Mouse (Mus musculus) WW6 (cell line): ENCODE data around the gene Ramp2.
A peak's percentile ranks its signal among the peaks of the same experiment; 100 is the strongest.

Experiments used
- DNase-seq: peaks from one replicate; pipeline ENCODE4 v3.0.0-alpha.2; 2013; ENCODE audit warnings: low read depth, low spot score

Gene Ramp2

DNA sequence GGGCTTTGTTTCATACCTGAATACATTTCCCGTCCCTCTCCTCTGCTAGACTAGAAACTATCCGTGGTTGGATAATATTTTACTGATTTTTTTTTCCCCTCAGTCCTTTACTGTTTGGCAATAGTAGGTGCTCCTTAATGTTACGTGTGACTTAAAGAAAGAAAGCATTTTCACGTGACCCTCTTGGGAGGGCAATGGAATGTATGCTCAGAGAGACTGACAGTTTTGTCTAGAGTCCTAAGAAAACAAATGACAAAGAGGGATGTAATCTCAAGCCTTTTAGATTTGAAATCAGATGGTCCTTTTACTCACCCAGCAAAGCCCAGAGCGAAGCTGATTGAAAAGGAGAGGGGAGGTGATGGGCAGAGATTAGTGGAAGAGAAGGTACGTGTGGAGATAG, 20.1 kb downstream of the Ramp2 start:
- no peak for DNase-seq

DNA sequence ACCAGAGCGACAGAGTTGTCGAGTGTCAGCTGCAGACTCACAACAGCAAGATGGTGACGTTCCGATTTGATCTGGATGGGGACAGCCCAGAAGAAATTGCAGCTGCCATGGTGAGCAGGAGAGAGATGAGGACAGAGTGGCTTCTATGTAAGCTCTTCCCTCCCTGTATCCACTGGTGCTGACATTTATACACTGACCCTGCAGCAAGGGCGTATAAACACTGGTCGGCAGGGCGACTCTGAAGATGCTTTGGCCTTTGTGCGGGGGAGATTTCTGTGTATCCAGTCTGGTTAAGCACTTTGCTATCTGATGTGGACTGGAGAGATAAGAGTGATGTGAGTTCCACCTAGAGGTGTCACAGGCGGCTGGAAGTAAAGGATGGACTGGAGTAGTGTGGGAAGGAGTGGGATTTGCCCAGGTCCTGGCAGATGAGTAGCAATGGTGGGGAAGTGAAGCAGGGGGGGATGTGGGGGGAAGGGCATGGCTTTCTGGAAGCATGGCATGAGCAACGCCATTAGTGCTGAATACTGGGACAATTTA, 23.8 kb downstream of the Ramp2 start:
- DNase-seq, result no peak

- no peak for DNase-seq
These were observed 26.6 kb downstream of the Ramp2 start for GRCm38 (mm10) chr11:101272446-101272845.

- no peak for DNase-seq
These were observed 29.5 kb downstream of the Ramp2 start for GRCm38 (mm10) chr11:101275309-101275708.

DNA sequence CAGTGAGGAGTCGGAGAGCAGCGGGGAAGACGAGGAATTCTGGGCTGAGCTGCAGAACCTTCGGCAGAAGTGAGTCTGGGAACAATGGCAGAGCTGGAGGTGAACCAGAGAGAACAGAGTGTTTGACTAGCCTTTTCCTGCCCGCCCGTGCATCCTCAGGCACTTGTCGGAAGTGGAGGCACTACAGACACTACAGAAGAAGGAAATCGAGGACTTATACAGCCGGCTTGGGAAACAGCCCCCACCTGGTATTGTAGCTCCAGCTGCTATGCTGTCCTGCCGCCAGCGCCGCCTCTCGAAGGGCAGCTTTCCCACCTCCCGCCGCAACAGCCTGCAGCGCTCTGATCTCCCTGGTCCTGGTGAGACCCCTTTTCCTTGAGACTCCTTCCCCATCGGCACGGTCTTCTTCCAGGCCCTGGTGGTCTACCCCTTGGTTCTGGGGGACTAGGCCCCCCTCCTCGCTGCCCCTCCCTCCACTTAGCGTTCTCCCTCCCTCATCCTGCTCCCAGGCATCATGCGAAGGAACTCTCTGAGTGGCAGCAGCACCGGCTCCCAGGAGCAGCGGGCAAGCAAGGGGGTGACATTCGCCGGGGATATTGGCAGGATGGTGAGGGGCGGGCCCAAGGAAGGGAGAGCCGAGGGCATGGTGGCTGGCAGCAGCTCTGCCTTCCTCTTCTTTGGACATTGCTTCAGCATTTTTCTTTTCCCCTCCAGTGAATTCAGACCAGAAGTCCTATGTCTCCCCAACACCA, 30.7 kb downstream of the Ramp2 start:
- no peak for DNase-seq

DNA sequence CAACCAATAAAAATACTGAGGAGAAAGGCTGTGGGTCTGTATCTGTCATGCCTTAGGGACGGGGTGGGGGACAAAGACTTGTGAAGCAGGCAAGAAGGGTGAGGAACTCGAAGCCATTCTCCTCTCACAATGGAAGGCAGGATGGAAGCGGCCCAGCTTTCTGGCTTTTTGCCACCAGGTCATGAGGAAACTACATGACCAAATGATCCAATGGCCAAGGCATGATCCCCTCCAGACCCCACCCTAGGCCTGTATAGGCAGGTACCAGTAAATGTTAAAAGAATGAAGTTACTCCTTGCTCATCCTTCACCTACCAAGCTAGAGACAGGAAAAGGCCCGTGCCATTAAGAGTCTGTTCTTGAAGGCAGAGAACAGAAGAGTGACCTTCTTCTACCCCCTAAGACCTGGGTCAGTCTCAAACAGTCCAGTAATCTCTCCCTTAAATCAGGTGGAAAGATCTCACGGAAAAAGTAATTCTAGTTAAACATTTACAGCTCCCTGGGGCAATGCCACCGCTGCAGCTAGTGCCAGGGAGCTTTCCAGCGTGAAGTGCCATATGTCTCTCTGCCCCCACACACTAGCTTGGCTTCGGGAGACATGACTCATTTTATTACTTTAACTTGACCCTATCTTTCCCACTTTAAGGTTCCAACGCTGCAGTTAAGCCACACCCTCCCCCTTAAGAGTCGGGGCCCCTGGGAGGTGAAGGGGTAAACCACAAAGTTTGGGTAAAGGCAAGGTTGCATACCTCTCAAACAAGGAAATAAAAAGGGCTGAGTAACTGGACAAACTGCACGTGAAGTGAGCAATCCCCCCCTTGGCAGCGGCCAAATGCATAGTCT, 31.8 kb downstream of the Ramp2 start:
- no peak for DNase-seq

DNA sequence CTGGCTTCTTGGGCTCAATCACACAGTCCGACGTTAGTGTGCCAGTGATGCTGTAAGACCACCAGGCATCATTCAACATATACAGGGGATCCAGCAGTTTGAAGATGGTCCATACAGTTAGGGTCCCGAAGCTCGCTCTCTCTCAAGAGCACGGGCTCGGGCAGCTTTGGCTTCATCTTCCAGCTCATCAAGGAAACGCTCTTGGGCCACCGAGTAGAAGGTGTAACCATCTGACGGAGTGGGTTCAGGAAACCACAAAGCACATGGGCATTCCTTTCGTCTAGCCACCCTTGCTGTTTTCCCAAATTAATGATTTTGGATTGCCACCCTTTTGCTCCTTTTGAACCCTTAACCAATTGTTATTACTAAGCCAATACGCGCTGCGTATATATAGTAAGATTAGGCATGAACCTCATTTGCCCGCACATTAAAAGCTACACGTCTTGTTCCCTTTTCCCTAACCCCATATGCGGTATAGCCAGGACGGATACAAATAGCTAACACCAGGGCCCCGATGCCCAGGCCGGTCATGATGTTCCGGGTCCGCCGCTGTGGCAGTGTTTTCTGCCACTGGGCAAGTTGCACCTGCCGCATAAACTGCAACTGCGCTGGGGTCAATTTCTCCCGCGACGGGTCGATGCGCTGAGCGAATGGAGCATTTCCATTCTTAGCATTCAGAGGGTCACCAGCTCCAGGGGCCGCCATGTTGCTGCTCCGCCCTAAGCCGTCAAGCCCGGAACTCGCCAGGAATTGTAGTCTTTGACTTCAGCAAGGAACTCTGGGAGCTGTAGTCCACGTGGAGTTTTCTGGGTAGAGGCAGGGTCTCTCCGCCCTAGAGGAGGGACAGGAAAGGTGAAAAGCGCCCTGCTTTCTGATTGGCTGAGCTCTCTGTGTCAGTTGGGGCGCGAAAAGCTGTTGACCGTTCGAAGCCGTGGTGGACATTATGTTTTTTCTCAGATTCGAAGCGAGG, 32.7 kb downstream of the Ramp2 start, which contains the start of the genes Cntd1 and Coa3:
Gene Cntd1, plus strand, starts transcription at position 790 of the 970 bp plus-strand sequence.
Gene Coa3, minus strand, starts transcription at position 892 of the 970 bp plus-strand sequence.
- DNase-seq, result peak; percentile 90

GRCm38 (mm10) chr11:101279193-101279569, 33.4 kb downstream of the Ramp2 start:
- DNase-seq, result no peak

- no peak for DNase-seq
These were observed 35.0 kb downstream of the Ramp2 start for GRCm38 (mm10) chr11:101280837-101281236.

- DNase-seq, result no peak
These were observed 37.1 kb downstream of the Ramp2 start for GRCm38 (mm10) chr11:101282896-101283295.

DNA sequence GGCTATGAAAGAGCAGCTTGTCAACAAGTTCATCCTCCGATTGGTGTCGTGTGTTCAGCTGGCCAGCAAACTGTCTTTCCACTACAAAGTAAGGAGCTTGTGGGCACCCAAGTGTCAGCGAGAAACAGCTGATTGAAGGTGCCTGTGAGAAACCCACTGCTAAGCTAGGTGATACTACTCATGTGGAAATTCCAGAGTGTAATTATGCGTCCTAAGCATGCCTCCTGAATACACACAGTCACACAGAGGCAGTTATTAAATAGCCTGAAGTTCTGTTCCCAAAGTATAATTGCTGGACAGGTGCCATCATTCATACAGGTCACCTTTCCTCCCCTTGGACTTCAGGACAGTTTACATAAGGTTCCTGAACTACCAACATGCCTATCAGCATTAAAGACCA, 38.0 kb downstream of the Ramp2 start:
- DNase-seq, result no peak

DNA sequence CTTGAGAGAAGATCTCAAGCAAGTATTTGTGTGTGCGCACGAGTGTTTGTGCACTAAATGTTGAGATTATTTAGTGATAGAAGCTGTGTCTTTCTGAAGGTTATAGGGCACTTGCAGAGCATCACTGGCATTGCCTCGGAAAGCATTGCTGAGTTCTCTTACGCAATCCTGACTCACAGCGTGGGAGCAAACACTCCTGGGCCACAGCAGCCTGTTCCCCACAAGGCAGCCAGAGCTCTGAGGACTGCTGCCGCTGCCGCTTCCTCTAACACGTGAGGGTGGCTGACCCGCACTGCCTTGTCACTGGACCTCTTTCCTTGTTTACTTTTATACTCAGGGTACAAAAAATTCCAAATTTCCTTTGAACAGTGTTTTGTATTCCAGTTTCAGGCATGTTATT, 41.5 kb downstream of the Ramp2 start:
- no peak for DNase-seq

GRCm38 (mm10) chr11:101291231-101291630, 45.4 kb downstream of the Ramp2 start:
- DNase-seq, result no peak

- DNase-seq, result no peak
These were observed 49.4 kb downstream of the Ramp2 start for GRCm38 (mm10) chr11:101295191-101295590.

DNA sequence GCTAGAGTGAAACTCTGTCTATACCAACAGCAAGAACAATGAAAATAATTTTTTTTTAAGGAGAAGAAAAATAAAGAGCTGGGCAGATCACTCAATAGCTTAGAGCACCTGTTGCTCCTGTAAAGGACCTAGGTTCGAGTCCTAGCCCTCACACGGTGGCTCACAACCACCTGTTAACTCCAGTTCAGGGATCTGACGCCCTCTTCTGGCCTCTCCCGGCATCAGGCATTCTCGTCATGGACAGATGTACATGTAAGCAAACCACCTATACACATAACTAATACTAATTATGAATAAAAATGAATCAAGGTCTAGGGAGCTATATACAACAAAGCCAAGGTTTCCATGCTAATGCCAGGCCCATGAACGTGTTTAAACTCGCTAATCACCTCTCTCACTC, 55.1 kb downstream of the Ramp2 start:
- DNase-seq, result no peak

- DNase-seq, result no peak
These were observed 55.6 kb downstream of the Ramp2 start for GRCm38 (mm10) chr11:101301299-101302003.

DNA sequence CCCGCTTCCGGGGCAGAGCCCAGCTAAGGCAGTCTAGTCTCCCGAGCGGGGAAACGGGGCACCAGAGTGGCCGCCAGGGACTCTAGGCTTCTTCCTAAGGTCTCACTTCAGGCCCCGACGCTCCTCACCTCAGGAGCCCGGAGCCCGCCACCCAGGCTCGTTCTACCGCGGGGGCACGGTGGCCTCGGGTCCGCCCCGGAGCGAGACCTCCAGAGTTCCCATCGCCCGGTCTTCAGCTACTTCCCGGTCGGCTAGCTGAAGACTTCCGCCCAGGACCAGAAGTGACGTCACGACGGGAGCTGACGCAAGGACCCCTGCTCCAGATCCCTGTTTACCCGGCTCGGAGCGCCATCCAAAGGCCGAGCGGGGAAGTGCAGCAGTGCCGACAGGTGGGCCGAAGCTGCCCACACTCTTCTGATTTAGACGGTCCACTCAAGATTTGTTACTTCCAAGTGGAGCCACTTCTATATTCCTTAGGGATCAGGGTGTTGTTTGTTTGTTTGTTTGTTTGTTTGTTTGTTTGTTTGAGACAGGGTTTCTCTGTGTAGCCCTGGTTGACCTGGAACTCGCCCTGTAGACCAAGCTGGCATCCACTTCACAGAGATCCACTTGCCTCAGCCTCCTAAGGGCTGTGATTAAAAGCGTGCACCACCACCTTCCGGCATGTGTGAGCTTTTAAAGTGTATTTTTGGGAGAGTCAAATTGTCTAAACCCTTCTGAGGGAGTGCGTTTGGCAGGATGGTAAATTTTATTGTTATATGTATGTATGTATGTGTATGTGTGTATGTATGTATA, 56.4 kb downstream of the Ramp2 start, which contains the start of gene Becn1:
Gene Becn1, minus strand, starts transcription at position 283 of the 795 bp plus-strand sequence.
- DNase-seq, result peak; percentile 95

- no peak for DNase-seq
These were observed 61.9 kb downstream of the Ramp2 start for GRCm38 (mm10) chr11:101307744-101308143.
